Mouse (Mus musculus) 416B (cell line): ENCODE results near the gene Gm29276.
"Not testable (repeated sequence)": the region's sequence is repeated elsewhere in the genome, so short reads cannot be mapped to it uniquely, and the experiment has no call there.

Experiments used
- DNase-seq: peaks from one replicate; pipeline ENCODE4 v3.0.0; 2011; ENCODE audit warnings: low read depth

The Gm29276 gene

DNA sequence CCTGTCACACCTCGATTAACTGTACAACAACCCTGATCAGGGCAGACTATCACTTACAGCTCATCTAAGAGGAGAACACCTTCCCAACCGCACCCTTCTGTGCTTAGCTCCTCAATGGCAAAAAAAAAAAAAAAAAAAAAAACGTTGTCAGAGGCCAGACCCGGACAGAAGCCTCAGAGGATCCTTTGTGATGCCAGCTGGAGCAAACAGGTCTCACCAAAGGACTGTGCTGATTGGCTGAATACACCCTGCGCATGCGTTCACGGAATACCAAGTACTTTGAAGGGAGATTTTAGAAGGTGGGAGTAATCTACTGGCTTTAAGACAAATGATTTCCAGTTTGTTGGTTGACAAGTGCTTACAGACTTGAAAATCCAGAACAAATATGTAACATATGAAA lies at the start of gene Gm29276:
Gene Gm29276 (minus strand): TSS at position 101 of the 400 bp plus-strand sequence.
- DNase-seq, result not testable (repeated sequence)
